Mouse (Mus musculus): Measurements from ENCODE around the gene Eif5a2. TPM values are rescaled to one million over a fixed set of nuclear protein-coding genes. Genes with fewer than 3 reads are reported as not detected.
"Not testable (repeated sequence)": the region's sequence is repeated elsewhere in the genome, so short reads cannot be mapped to it uniquely, and the experiment has no call there.

Eif5a2 gene
- polyA plus RNA-seq (2015; fragmentation: Nextera tagmentation; extraction: Ambion mirVana) = 8.8 and 9.0 TPM in 2 replicates

DNA sequence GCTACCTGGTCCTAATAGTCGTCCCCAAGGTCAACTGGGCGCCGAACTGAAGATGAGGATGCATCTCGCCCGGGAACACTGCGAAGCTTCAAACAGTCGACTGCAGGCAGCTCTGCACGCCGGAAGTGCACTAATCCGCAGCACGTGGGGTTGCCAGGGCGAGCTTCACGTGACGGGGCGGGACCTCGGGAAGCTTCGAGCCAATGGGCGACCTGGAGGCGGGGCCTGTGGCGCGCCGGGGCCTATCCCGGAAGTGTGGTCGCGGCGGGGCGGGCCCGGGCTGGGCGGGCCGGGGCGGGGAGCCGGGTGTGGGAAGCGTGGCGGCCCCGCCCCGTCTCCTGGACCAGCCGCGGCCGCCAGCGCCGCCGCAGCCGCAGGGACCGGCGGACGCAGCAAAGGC is at the start of gene Eif5a2:
Gene Eif5a2 (plus strand): TSS at position 283 of the 400 bp plus-strand sequence.
- Histone ChIP-seq H3K27ac (no peak within 1 kb of the TSS), H3K4me3 (peak within 1 kb of the TSS; percentile 83)

DNA sequence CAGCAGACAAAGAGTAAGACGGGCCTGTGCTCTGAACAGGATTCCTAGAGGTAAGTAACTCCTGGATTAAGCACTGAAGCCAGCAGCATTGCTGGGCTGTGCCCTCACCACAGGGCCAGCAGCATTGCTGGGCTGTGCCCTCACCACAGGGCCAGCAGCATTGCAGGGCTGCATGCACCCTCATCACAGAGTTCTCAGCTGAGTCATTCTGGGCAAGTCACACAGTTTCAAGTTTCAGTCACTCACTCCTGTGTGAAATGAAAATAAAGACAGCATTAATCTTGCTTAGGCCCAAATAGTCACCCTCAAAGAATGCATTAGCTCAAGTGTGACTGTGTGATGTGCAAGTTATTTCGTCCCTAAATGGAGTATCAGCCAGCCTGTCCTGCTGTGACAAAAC is 46.4 kb upstream of the Eif5a2 start:
- no peaks in the 10 kb centered on the region for H3K4me1 ChIP-seq
- no peak overlapping the region for H3K27ac ChIP-seq
- H3K36me3 ChIP-seq = no peaks in the 10 kb centered on the region
- H3K4me3 ChIP-seq = no peak overlapping the region
- no peak overlapping the region for H3K9ac ChIP-seq
- WGBS = 73% methylated on average over 2 of the region's 2 CpGs
- no peaks in the 10 kb centered on the region for H3K27me3 ChIP-seq
- no peak overlapping the region for H3K4me2 ChIP-seq (replicated peaks)
- ATAC-seq (ENCODE audit: low FRiP score, low read depth) = 0 out of 2 replicates have a peak, but pooled peaks have one; percentile 28
- no peaks in the 10 kb centered on the region for H3K9me3 ChIP-seq

More for the DNA sequence above, at the start of gene Eif5a2:
- Histone ChIP-seq H3K4me1 (peaks cover 9% of the 10 kb centered on the region; the same call in 1 of the 2 replicates), H3K36me3 (0 out of 2 replicates have a peak, but pooled peaks cover 13% of the 10 kb centered on the region), H3K9ac (peak within 1 kb of the TSS; percentile 86), H3K4me2 (replicated peaks) (peak within 1 kb of the TSS; percentile 96), H3K27me3 (no peaks in the 10 kb centered on the region), H3K9me3 (no peaks in the 10 kb centered on the region)
- ATAC-seq (ENCODE audit: low FRiP score, low read depth) = peak; percentile 99
- 4% methylated on average over 16 of the region's 46 CpGs for WGBS

DNA sequence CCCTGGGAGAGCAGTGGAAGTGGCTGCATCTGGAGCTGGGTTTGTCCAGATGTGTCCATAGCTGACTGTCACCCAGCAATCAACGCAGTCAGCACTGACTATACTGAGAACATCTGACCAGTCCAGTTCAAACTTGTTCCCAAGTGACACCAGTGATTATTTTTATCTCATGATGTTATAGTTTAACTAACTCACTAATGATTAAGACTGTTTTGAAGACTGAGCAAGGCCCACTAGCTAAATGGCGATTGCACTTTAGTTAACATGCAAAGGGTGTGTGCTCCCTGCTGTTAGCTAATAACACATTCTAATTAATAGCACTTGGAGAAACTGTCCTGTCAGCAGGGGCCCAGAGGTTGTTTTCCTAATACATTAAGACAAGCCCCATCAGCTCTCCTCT is 44.1 kb upstream of the Eif5a2 start:
- Histone ChIP-seq H3K9ac (no peak overlapping the region), H3K4me1 (no peaks in the 10 kb centered on the region), H3K4me3 (no peak overlapping the region), H3K36me3 (no peaks in the 10 kb centered on the region), H3K4me2 (replicated peaks) (no peak overlapping the region), H3K9me3 (no peaks in the 10 kb centered on the region), H3K27ac (no peak overlapping the region), H3K27me3 (no peaks in the 10 kb centered on the region)
- no peak for ATAC-seq (ENCODE audit: low FRiP score, low read depth)
- WGBS = 30% methylated on average over 2 of the region's 2 CpGs

DNA sequence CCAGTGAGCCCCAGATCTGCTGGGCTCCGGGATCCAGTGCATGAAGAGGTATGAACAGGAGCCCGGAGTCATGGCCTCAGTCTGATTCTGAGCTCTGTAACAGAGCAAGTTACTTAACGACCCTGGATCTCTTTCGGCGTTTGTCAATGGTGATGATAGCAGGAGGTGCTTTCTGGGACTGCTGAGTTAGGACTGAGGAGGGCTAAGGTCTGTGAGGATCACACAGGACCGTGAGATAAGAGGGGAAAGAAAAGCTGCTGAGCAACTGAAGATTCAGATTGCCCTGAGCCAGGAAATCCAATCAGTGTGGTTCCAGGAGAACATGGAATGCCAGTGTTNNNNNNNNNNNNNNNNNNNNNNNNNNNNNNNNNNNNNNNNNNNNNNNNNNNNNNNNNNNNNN is 40.7 kb upstream of the Eif5a2 start:
- H3K4me2 ChIP-seq (replicated peaks) = no peak overlapping the region
- no peaks in the 10 kb centered on the region for H3K4me1 ChIP-seq
- peaks cover 15% of the 10 kb centered on the region; the same call in 1 of the 2 replicates for H3K27me3 ChIP-seq
- no peak for ATAC-seq (ENCODE audit: low FRiP score, low read depth)
- H3K9me3 ChIP-seq = no peaks in the 10 kb centered on the region
- H3K27ac ChIP-seq = no peak overlapping the region
- no peak overlapping the region for H3K9ac ChIP-seq
- H3K36me3 ChIP-seq = no peaks in the 10 kb centered on the region
- 32% methylated on average over 6 of the region's 6 CpGs for WGBS
- H3K4me3 ChIP-seq = no peak overlapping the region

DNA sequence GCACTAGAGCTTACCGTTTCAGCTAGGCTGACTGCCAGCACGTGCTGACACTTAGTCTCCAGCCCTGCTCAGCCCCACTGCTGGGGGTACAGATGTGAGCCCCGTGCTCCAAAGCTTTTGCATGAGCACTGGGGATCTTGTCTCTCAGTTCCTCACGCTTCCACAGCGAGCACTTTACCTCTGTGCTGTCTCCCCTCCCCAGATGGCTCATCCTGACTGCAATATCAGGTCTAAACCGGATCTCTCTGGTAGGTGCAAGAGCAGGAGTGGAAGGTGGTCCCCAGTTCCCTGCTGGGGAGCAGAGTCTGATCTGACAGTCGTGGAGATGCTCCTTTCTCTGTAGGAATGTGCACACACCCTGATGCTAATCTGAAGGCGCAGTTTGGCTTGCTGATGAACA is 37.8 kb upstream of the Eif5a2 start:
- H3K4me3 ChIP-seq = no peak overlapping the region
- H3K27ac ChIP-seq = no peak overlapping the region
- H3K4me2 ChIP-seq (replicated peaks) = no peak overlapping the region
- H3K9me3 ChIP-seq = no peaks in the 10 kb centered on the region
- no peak overlapping the region for H3K9ac ChIP-seq
- ATAC-seq (ENCODE audit: low FRiP score, low read depth) = no peak
- no peaks in the 10 kb centered on the region for H3K36me3 ChIP-seq
- H3K4me1 ChIP-seq = peaks cover 4% of the 10 kb centered on the region
- H3K27me3 ChIP-seq = peaks cover 19% of the 10 kb centered on the region; the same call in 1 of the 2 replicates
- 49% methylated on average over 8 of the region's 8 CpGs for WGBS

DNA sequence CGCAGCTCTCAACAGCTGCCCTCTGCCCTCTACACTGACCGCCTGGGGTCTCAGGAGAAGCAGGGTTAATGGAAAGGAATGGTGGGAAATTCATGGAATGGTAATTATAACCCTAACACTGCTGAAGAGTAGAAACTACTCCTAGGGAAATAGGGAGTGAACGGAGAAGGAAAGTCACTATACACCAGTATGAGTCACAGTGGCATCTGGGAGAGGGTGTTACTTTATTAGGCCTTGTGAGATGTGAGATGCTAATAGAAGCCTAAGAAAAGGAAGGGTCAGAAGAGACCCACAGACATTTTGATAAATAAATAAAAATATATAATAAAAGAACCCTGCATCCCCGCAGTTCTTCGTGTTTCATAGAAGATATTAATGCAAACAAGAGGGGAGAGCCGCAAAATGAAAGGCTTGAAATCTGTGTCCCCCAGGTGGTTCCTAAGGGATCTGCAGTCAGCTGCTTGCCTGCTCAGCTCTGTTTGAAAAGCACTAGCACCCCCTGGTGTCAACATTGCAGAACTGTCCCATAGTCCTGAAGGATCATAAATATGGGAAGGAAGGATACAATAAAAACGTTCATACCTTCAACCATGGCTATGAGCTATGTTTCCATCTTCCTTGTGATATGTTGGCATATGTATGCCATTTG is 35.1 kb upstream of the Eif5a2 start:
- H3K4me1 ChIP-seq = peaks cover 5% of the 10 kb centered on the region
- no peak overlapping the region for H3K4me3 ChIP-seq
- peaks cover 19% of the 10 kb centered on the region; the same call in 1 of the 2 replicates for H3K27me3 ChIP-seq
- H3K9me3 ChIP-seq = no peaks in the 10 kb centered on the region
- H3K4me2 ChIP-seq (replicated peaks) = no peak overlapping the region
- H3K36me3 ChIP-seq = no peaks in the 10 kb centered on the region
- 28% methylated on average over 7 of the region's 7 CpGs for WGBS
- H3K27ac ChIP-seq = no peak overlapping the region
- H3K9ac ChIP-seq = no peak overlapping the region
- peak; percentile 84 for ATAC-seq (ENCODE audit: low FRiP score, low read depth)

DNA sequence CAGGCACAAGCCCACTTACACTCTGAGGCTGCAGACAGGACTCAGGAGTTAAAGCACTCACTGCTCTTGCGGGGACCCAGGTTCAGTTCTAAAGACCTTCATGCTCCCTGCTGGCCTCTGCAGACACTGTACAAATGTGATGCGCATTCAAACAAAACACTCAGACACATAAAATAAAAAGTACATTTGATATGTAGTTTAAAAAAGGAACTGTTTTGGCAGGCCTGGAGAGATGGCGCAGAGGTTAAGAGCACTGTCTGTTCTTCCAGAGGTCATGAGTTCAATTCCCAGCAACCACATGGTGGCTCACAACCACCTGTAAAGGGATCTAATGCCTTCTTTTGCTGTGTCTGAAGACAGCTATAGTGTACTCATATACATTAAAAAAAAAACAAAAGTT is 32.9 kb upstream of the Eif5a2 start:
- no peak overlapping the region for H3K4me3 ChIP-seq
- ATAC-seq (ENCODE audit: low FRiP score, low read depth) = no peak

DNA sequence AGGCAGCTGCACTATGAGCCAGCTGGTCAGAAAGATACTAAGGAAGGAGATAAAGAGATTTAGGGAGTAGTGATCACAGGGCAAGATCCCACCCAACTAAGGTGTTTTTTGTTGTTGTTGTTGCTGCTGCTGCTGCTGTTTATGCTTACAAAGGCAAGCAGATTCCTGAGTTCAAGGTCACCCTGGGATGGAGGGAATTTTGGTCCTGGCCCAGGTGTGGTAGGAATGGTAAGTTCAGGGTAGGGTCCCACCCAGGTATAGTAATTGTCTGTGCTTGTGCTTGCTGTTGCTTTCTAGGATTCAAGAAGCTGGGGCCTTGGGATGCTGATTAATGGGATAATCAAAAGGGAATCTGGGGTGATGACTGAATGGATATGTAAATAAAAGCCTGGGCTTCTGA is 32.1 kb upstream of the Eif5a2 start:
- H3K27ac ChIP-seq = no peak overlapping the region
- peaks cover 5% of the 10 kb centered on the region for H3K4me1 ChIP-seq
- H3K4me3 ChIP-seq = no peak overlapping the region
- no peak overlapping the region for H3K4me2 ChIP-seq (replicated peaks)
- ATAC-seq (ENCODE audit: low FRiP score, low read depth) = no peak
- H3K9ac ChIP-seq = no peak overlapping the region
- peaks cover 8% of the 10 kb centered on the region; the same call in 1 of the 2 replicates for H3K27me3 ChIP-seq
- H3K9me3 ChIP-seq = no peaks in the 10 kb centered on the region
- H3K36me3 ChIP-seq = no peaks in the 10 kb centered on the region

More for the DNA sequence above, 32.9 kb upstream of the Eif5a2 start:
- Histone ChIP-seq H3K36me3 (no peaks in the 10 kb centered on the region), H3K9me3 (no peaks in the 10 kb centered on the region), H3K4me2 (replicated peaks) (no peak overlapping the region), H3K4me1 (peaks cover 5% of the 10 kb centered on the region), H3K27me3 (peaks cover 17% of the 10 kb centered on the region; the same call in 1 of the 2 replicates), H3K9ac (no peak overlapping the region), H3K27ac (no peak overlapping the region)
- 51% methylated on average over 3 of the region's 3 CpGs for WGBS

DNA sequence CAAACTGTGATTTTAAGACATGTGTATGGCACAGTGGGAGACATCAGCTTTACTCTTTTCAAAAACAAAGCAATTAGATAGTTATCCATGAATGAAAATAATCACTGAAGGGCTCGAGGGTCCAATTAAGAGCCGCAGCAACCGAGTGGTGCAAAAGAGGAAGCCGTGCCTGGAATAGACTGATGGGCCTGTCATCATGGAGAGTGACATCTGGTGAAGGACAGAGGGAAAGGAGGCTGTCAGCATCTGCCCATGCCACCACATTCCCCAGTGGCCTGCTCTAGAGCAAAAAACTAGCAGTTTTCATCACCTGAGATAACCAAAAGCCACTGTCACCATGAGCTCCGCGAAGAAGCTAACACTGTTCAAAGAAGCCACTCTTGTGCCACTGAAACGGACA is 25.6 kb upstream of the Eif5a2 start:
- H3K27me3 ChIP-seq = no peaks in the 10 kb centered on the region
- H3K4me1 ChIP-seq = no peaks in the 10 kb centered on the region
- H3K27ac ChIP-seq = no peak overlapping the region
- H3K36me3 ChIP-seq = no peaks in the 10 kb centered on the region
- ATAC-seq (ENCODE audit: low FRiP score, low read depth) = no peak
- no peak overlapping the region for H3K4me2 ChIP-seq (replicated peaks)
- 78% methylated on average over 7 of the region's 7 CpGs for WGBS
- H3K4me3 ChIP-seq = no peak overlapping the region
- no peak overlapping the region for H3K9ac ChIP-seq
- no peaks in the 10 kb centered on the region for H3K9me3 ChIP-seq

DNA sequence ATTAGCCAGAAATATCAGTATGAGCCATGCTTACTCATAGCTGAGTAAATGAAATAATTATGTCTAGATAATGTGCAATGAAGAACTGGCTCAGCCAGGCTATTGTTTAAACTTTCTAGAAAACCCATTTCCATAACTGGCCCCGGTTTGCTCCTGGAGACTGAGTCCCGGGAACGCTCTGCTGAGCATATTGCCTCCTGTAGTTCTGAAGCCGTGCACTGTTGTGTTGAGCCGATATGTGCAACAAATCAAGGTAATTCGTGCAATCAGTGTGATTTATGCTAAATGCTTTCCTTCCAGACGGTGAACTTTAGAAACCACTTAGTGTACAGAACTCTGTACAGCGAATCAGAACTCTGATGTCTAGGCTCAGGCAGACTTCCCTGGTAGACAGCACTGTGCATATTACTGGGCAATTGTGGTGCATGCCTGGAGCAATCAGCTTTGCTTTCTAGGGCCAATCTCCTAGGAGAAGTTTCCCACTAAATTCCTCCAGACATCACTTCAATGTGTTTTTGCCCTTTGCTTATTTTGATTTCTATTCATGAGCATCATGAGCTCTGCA is 19.8 kb upstream of the Eif5a2 start:
- Histone ChIP-seq H3K9ac (no peak overlapping the region), H3K9me3 (no peaks in the 10 kb centered on the region), H3K4me3 (no peak overlapping the region), H3K36me3 (no peaks in the 10 kb centered on the region), H3K4me1 (no peaks in the 10 kb centered on the region), H3K27me3 (no peaks in the 10 kb centered on the region), H3K4me2 (replicated peaks) (no peak overlapping the region), H3K27ac (no peak overlapping the region)
- 57% methylated on average over 8 of the region's 8 CpGs for WGBS
- ATAC-seq (ENCODE audit: low FRiP score, low read depth) = no peak

DNA sequence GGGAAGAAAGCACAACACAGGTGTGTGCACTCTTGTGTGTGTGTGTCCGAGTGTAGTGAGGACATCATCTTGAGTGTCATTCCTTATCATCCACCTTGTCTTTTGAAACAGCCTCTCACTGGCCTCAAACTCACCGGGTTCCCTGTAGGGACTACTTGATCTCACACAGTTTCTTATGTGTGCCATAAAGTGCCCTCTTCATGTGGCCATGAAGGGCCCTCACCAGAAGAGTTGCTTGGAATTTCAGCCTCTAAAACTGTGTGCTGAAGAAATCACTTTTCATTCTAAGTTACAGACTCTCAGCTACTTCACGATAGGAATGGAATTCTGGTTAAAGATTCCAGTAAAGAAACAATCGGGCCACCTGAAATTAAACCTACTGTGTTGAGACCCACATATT is 14.1 kb upstream of the Eif5a2 start:
- Histone ChIP-seq H3K9me3 (no peaks in the 10 kb centered on the region; the same call in 1 of the 2 replicates), H3K4me3 (no peak overlapping the region), H3K4me2 (replicated peaks) (no peak overlapping the region), H3K36me3 (no peaks in the 10 kb centered on the region), H3K27ac (no peak overlapping the region), H3K27me3 (no peaks in the 10 kb centered on the region), H3K9ac (no peak overlapping the region), H3K4me1 (no peaks in the 10 kb centered on the region)
- WGBS = 88% methylated on average over 4 of the region's 4 CpGs
- no peak for ATAC-seq (ENCODE audit: low FRiP score, low read depth)

DNA sequence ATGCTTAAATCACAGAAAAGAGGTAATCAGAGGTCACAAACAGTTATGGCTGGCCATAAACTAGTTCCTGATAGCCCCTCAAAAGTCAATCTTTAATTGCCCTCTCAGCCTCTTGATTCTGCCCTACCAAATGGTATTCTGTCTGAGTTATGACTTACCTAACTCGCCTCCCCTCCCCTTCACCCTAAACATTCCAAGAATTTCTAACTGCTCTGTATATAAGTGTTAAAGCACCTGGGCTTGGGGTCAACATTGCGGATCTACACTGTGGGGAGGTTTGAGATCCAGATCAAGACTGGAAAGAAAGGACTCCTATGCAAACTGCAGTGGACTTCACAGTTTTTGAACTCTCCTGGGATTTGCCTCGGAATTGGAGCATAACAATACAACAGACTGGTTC is 12.9 kb upstream of the Eif5a2 start:
- H3K4me2 ChIP-seq (replicated peaks) = no peak overlapping the region
- no peaks in the 10 kb centered on the region; the same call in 1 of the 2 replicates for H3K9me3 ChIP-seq
- H3K27ac ChIP-seq = no peak overlapping the region
- no peak overlapping the region for H3K4me3 ChIP-seq
- H3K4me1 ChIP-seq = no peaks in the 10 kb centered on the region
- no peaks in the 10 kb centered on the region for H3K27me3 ChIP-seq
- no peak for ATAC-seq (ENCODE audit: low FRiP score, low read depth)
- no peak overlapping the region for H3K9ac ChIP-seq
- 53% methylated on average over 3 of the region's 3 CpGs for WGBS
- H3K36me3 ChIP-seq = no peaks in the 10 kb centered on the region

DNA sequence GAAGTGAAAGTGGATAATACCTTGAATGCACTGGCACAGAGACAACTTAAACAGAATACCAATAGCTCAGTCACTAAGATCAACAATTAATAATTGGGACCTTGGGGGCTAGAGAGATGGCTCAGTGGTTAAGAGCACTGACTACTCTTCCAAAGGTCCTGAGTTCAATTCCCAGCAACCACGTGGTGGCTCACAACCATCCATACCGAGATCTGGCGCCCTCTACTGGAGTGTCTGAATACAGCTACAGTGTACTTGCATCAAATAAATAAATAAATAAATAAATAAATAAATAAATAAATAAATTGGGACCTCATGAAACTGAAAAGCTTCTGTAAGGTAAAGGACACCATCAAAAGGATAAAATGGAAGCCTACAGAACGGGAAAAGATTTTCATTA is 8.2 kb upstream of the Eif5a2 start:
- not testable (repeated sequence) for H3K4me1 ChIP-seq; H3K27ac ChIP-seq; H3K9ac ChIP-seq; ATAC-seq (ENCODE audit: low FRiP score, low read depth); H3K4me2 ChIP-seq (replicated peaks); H3K4me3 ChIP-seq; H3K27me3 ChIP-seq; H3K9me3 ChIP-seq; H3K36me3 ChIP-seq
- WGBS = 55% methylated on average over 4 of the region's 4 CpGs
